Mouse (Mus musculus) forebrain, embryonic 14.5 days (tissue): Measurements from ENCODE around the gene Vwa5b1. TPM values are rescaled to one million over a fixed set of nuclear protein-coding genes. Genes with fewer than 3 reads are reported as not detected.

Source experiments
- ATAC-seq: fragments of 200-750 bp; cut with Nextera tagmentation; 2 replicates; pipeline ENCODE4 v1.8.0; 2017; ENCODE audit warnings: mild to moderate bottlenecking, moderate library complexity
- DNase-seq: peaks from one replicate; pipeline ENCODE4 v3.0.0-alpha.2; 2015; ENCODE audit warnings: low spot score
- H3K27ac ChIP-seq: fragments of 300-500 bp; sonication (generic); 2 replicates; pipeline ENCODE4 v1.5.1; 2014; ENCODE audit warnings: low read depth, mild to moderate bottlenecking, control low read depth, low read length, moderate library complexity
- H3K27me3 ChIP-seq: fragments of 300-500 bp; sonication (generic); replicated peaks from 2 replicates; pipeline ENCODE4 v1.6.1; 2014; ENCODE audit warnings: low read length, control low read depth, mixed read lengths; ENCODE audit not compliant: control insufficient read depth, insufficient read depth
- H3K36me3 ChIP-seq: fragments of 300-500 bp; sonication (generic); 2 replicates; pipeline ENCODE4 v1.6.1; 2014; ENCODE audit warnings: low read length, control low read depth; ENCODE audit not compliant: control insufficient read depth, insufficient read depth
- H3K4me1 ChIP-seq: fragments of 300-500 bp; sonication (generic); 2 replicates; pipeline ENCODE4 v1.6.1; 2014; ENCODE audit warnings: antibody characterized with exemption, low read length, control low read depth; ENCODE audit not compliant: control insufficient read depth, insufficient read depth
- H3K4me2 ChIP-seq: fragments of 300-500 bp; sonication (generic); 2 replicates; pipeline ENCODE4 v1.6.1; 2014; ENCODE audit warnings: mild to moderate bottlenecking, control low read depth, low read length
- H3K4me3 ChIP-seq: fragments of 300-500 bp; sonication (generic); 2 replicates; pipeline ENCODE4 v1.5.1; 2014; ENCODE audit warnings: low read depth, low read length, control low read depth
- H3K9ac ChIP-seq: fragments of 300-500 bp; sonication (generic); 2 replicates; pipeline ENCODE4 v1.6.1; 2014; ENCODE audit warnings: mild to moderate bottlenecking, low read length, control low read depth, moderate library complexity
- H3K9me3 ChIP-seq: fragments of 300-500 bp; sonication (generic); replicated peaks from 2 replicates; pipeline ENCODE4 v1.6.1; 2016; ENCODE audit warnings: low read length, control low read depth, mixed read lengths; ENCODE audit not compliant: control insufficient read depth
- WGBS: fragments of 180-500 bp; shearing (Covaris S2); extraction: QIAGEN DNeasy Blood & Tissue Kit; methylation state at CpG from one replicate; pipeline ENCODE4 v1.1.7; 2014; 5-methylcytosine and 5-hydroxymethylcytosine counted together
- polyA plus RNA-seq: library from polyadenylated mRNA; unstranded; fragments of >200 nt; fragmentation: Nextera tagmentation; extraction: Ambion mirVana; gene quantifications from 2 replicates; pipeline ENCODE4 v1.2.1, GENCODE M21; 2014

Vwa5b1 gene
- polyA plus RNA-seq, 1 experiment from 2014 or later = 0.30 TPM

- H3K9ac ChIP-seq = no peak overlapping the region
- H3K36me3 ChIP-seq = no peaks in the 10 kb centered on the region
- H3K9me3 ChIP-seq = no peaks in the 10 kb centered on the region
- H3K4me3 ChIP-seq = no peak overlapping the region
- DNase-seq (no peak), ATAC-seq (0 out of 2 replicates have a peak, but pooled peaks have one; percentile 18)
- peaks cover 4% of the 10 kb centered on the region for H3K4me1 ChIP-seq
- no peaks in the 10 kb centered on the region for H3K27me3 ChIP-seq
- H3K4me2 ChIP-seq = no peak overlapping the region
- 14% methylated on average over 10 of the region's 10 CpGs for WGBS
- no peak overlapping the region for H3K27ac ChIP-seq
Observed at GRCm38 (mm10) chr4:138548124-138548561, 87.5 kb downstream of the Vwa5b1 start.

- Histone ChIP-seq H3K27me3 (no peaks in the 10 kb centered on the region), H3K4me1 (peaks cover 5% of the 10 kb centered on the region), H3K4me2 (no peak overlapping the region), H3K9ac (no peak overlapping the region), H3K9me3 (no peaks in the 10 kb centered on the region), H3K27ac (no peak overlapping the region), H3K4me3 (no peak overlapping the region), H3K36me3 (no peaks in the 10 kb centered on the region)
- DNase-seq (no peak), ATAC-seq (no peak)
- WGBS = 24% methylated on average over 10 of the region's 10 CpGs
Observed at GRCm38 (mm10) chr4:138547556-138547955, 88.1 kb downstream of the Vwa5b1 start.

GRCm38 (mm10) chr4:138547041-138547440 lies 88.6 kb downstream of the Vwa5b1 start:
- Histone ChIP-seq H3K27me3 (no peaks in the 10 kb centered on the region), H3K9ac (no peak overlapping the region), H3K4me2 (no peak overlapping the region), H3K4me3 (no peak overlapping the region), H3K4me1 (peaks cover 5% of the 10 kb centered on the region), H3K9me3 (no peaks in the 10 kb centered on the region), H3K36me3 (no peaks in the 10 kb centered on the region), H3K27ac (no peak overlapping the region)
- DNase-seq (no peak), ATAC-seq (no peak)
- WGBS = 64% methylated on average over 6 of the region's 6 CpGs

DNA sequence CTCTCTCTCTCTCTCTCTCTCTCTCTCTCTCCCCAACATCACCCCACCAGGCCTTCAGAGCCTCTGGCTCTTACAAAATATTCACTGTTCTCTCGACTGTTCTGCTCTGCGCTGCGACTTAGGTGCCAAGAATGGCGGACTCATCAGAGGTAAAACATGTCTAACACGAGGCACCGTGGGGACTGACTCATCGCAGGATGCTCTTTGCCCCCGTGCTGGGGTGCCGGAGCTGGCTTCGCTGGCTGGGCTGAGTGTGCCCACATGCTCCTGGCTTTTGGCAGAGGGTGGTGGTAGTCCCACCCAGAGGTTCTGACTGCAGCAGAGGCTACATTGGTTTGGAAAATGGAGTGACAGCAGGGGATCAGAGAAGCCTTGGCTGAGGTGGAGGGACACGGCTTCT lies 89.4 kb downstream of the Vwa5b1 start:
- WGBS = 69% methylated on average over 11 of the region's 11 CpGs
- H3K27ac ChIP-seq = no peak overlapping the region
- no peak for DNase-seq
- no peak overlapping the region for H3K4me3 ChIP-seq
- peaks cover 5% of the 10 kb centered on the region for H3K4me1 ChIP-seq
- H3K4me2 ChIP-seq = no peak overlapping the region
- ATAC-seq = no peak
- no peak overlapping the region for H3K9ac ChIP-seq
- no peaks in the 10 kb centered on the region for H3K27me3 ChIP-seq
- no peaks in the 10 kb centered on the region for H3K9me3 ChIP-seq
- H3K36me3 ChIP-seq = no peaks in the 10 kb centered on the region

GRCm38 (mm10) chr4:138543177-138543576 lies 92.5 kb downstream of the Vwa5b1 start:
- H3K9ac ChIP-seq = no peak overlapping the region
- H3K27ac ChIP-seq = no peak overlapping the region; the same call in 1 of the 2 replicates
- H3K27me3 ChIP-seq = no peaks in the 10 kb centered on the region
- ATAC-seq = no peak
- no peak overlapping the region for H3K4me3 ChIP-seq
- peaks cover 10% of the 10 kb centered on the region for H3K4me1 ChIP-seq
- peak; percentile 66 for DNase-seq
- 45% methylated on average over 12 of the region's 12 CpGs for WGBS
- H3K9me3 ChIP-seq = no peaks in the 10 kb centered on the region
- no peak overlapping the region for H3K4me2 ChIP-seq
- H3K36me3 ChIP-seq = no peaks in the 10 kb centered on the region

- Histone ChIP-seq H3K9me3 (no peaks in the 10 kb centered on the region), H3K27me3 (no peaks in the 10 kb centered on the region), H3K36me3 (no peaks in the 10 kb centered on the region), H3K9ac (no peak overlapping the region), H3K4me2 (peak overlapping the region; percentile 24; the same call in 1 of the 2 replicates), H3K4me1 (peaks cover 30% of the 10 kb centered on the region), H3K4me3 (no peak overlapping the region), H3K27ac (peak overlapping the region; percentile 89)
- peak; percentile 40; the same call in 1 of the 2 replicates for ATAC-seq
- 29% methylated on average over 4 of the region's 4 CpGs for WGBS
- peak; percentile 68 for DNase-seq
Observed at GRCm38 (mm10) chr4:138538084-138538449, 97.6 kb downstream of the Vwa5b1 start.

DNA sequence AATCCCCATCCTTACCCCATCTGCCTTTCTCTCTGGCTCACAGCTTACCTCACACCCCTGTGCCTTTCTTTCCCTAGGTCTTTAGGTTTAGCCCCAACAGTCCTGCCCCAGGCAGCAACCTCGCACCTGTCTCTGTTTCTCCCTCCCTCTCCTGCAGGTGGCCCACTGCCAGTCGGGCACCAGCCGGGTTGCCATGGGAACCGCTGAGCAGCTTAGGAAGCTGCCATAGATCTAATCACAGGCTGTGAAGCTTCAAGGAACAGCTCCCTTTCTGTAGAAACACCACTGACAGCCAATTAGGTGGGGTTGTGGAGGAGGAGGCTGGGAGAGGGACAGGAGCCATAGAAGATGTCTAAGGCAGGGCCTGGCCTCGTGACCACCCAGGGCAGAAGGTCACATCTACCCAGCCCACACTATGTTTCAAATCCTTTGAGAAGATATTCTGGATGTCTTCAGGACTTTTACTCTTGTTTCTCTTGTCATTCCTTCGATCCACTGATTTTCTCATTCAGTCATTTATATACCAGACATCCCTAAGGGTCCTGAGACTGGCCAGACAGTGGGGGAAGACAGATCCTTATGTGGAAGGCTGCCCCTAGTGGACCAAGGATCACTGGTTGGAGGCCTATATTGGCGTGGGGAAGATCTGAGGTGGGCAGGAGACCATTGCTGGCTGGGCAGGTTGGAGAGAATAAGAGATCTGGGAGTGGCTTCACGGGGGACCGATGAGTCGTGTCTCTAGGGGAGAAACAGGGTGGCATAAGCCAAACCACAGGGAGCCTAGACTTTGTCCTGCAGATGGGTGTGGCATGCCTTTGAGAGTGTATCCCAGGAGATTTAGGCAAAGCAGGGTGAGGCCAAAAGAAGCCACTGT lies 98.2 kb downstream of the Vwa5b1 start:
- H3K27ac ChIP-seq = peak overlapping the region; percentile 89
- H3K4me1 ChIP-seq = peaks cover 30% of the 10 kb centered on the region
- H3K4me3 ChIP-seq = no peak overlapping the region
- peak overlapping the region; percentile 24; the same call in 1 of the 2 replicates for H3K4me2 ChIP-seq
- H3K9me3 ChIP-seq = no peaks in the 10 kb centered on the region
- H3K36me3 ChIP-seq = no peaks in the 10 kb centered on the region
- H3K9ac ChIP-seq = no peak overlapping the region
- ATAC-seq = peak; percentile 93
- DNase-seq = peak; percentile 95
- no peaks in the 10 kb centered on the region for H3K27me3 ChIP-seq
- 24% methylated on average over 10 of the region's 10 CpGs for WGBS

GRCm38 (mm10) chr4:138535610-138536009 lies 100.1 kb downstream of the Vwa5b1 start:
- peaks cover 30% of the 10 kb centered on the region for H3K4me1 ChIP-seq
- no peaks in the 10 kb centered on the region for H3K27me3 ChIP-seq
- ATAC-seq = no peak
- no peak overlapping the region for H3K9ac ChIP-seq
- H3K36me3 ChIP-seq = no peaks in the 10 kb centered on the region
- DNase-seq = no peak
- 64% methylated on average over 12 of the region's 12 CpGs for whole genome bisulfite sequencing
- H3K4me2 ChIP-seq = no peak overlapping the region
- no peak overlapping the region for H3K4me3 ChIP-seq
- no peak overlapping the region for H3K27ac ChIP-seq
- H3K9me3 ChIP-seq = no peaks in the 10 kb centered on the region

GRCm38 (mm10) chr4:138533877-138534276 lies 101.8 kb downstream of the Vwa5b1 start:
- Histone ChIP-seq H3K9me3 (no peaks in the 10 kb centered on the region), H3K27ac (no peak overlapping the region), H3K4me3 (no peak overlapping the region), H3K9ac (no peak overlapping the region), H3K27me3 (no peaks in the 10 kb centered on the region), H3K36me3 (no peaks in the 10 kb centered on the region), H3K4me1 (peaks cover 30% of the 10 kb centered on the region), H3K4me2 (no peak overlapping the region)
- 97% methylated on average over 2 of the region's 2 CpGs for WGBS
- no peak for ATAC-seq
- no peak for DNase-seq
